Mouse (Mus musculus): Measurements from ENCODE around the gene Ablim1.

Gene Ablim1

GRCm38 (mm10) chr19:57012068-57012467, 302.7 kb downstream of the Ablim1 start:
- no peak for DNase-seq (ENCODE audit: low spot score)

- DNase-seq (ENCODE audit: low spot score), result no peak
Measured at GRCm38 (mm10) chr19:57010064-57010463, 304.7 kb downstream of the Ablim1 start.

GRCm38 (mm10) chr19:57009653-57010052, 305.1 kb downstream of the Ablim1 start:
- DNase-seq (ENCODE audit: low spot score), result no peak

GRCm38 (mm10) chr19:57007781-57008710, 306.7 kb downstream of the Ablim1 start, which contains the start of gene Afap1l2:
Afap1l2 (minus strand) TSS chr19:57008228.
- DNase-seq (ENCODE audit: low spot score), result peak; percentile 73

- DNase-seq (ENCODE audit: low spot score), result no peak
Measured at GRCm38 (mm10) chr19:57007291-57007690, 307.4 kb downstream of the Ablim1 start.

GRCm38 (mm10) chr19:57006841-57007240, 307.9 kb downstream of the Ablim1 start:
- DNase-seq (ENCODE audit: low spot score), result no peak

- DNase-seq (ENCODE audit: low spot score), result peak; percentile 56
Measured at GRCm38 (mm10) chr19:57005062-57005461, 309.7 kb downstream of the Ablim1 start.

- peak; percentile 48 for DNase-seq (ENCODE audit: low spot score)
Measured at GRCm38 (mm10) chr19:57003460-57003810, 311.3 kb downstream of the Ablim1 start.

GRCm38 (mm10) chr19:57002741-57003459, 311.8 kb downstream of the Ablim1 start:
- DNase-seq (ENCODE audit: low spot score), result no peak

- no peak for DNase-seq (ENCODE audit: low spot score)
Measured at GRCm38 (mm10) chr19:57001926-57002325, 312.8 kb downstream of the Ablim1 start.

GRCm38 (mm10) chr19:57000592-57000991, 314.1 kb downstream of the Ablim1 start:
- no peak for DNase-seq (ENCODE audit: low spot score)

- DNase-seq (ENCODE audit: low spot score), result no peak
Measured at GRCm38 (mm10) chr19:56999781-57000180, 314.9 kb downstream of the Ablim1 start.

GRCm38 (mm10) chr19:56998910-56999309, 315.8 kb downstream of the Ablim1 start:
- DNase-seq (ENCODE audit: low spot score), result no peak

- DNase-seq (ENCODE audit: low spot score), result no peak
Measured at GRCm38 (mm10) chr19:56998331-56998730, 316.4 kb downstream of the Ablim1 start.

GRCm38 (mm10) chr19:56997164-56997599, 317.5 kb downstream of the Ablim1 start:
- peak; percentile 78 for DNase-seq (ENCODE audit: low spot score)

- DNase-seq (ENCODE audit: low spot score), result no peak
Measured at GRCm38 (mm10) chr19:56995441-56995840, 319.3 kb downstream of the Ablim1 start.

GRCm38 (mm10) chr19:56994653-56995052, 320.1 kb downstream of the Ablim1 start:
- no peak for DNase-seq (ENCODE audit: low spot score)

GRCm38 (mm10) chr19:56993763-56994162, 321.0 kb downstream of the Ablim1 start:
- DNase-seq (ENCODE audit: low spot score), result no peak

GRCm38 (mm10) chr19:56992978-56993545, 321.7 kb downstream of the Ablim1 start:
- no peak for DNase-seq (ENCODE audit: low spot score)

GRCm38 (mm10) chr19:56990367-56991111, 324.2 kb downstream of the Ablim1 start:
- DNase-seq (ENCODE audit: low spot score), result peak; percentile 54

GRCm38 (mm10) chr19:56989171-56989570, 325.5 kb downstream of the Ablim1 start:
- peak; percentile 34 for DNase-seq (ENCODE audit: low spot score)

GRCm38 (mm10) chr19:56984229-56984628, 330.5 kb downstream of the Ablim1 start:
- no peak for DNase-seq (ENCODE audit: low spot score)
